Mouse (Mus musculus): ENCODE data around the gene Cyth1.

The Cyth1 gene

GRCm38 (mm10) chr11:118196824-118197388 lies 51.5 kb downstream of the Cyth1 start:
- peak in 1 of 2 experiments; percentile 36 for DNase-seq

GRCm38 (mm10) chr11:118193390-118194147 lies 54.8 kb downstream of the Cyth1 start:
- peak; percentile 79 to 82 for DNase-seq

- DNase-seq = no peak
Observed at GRCm38 (mm10) chr11:118192973-118193372, 55.4 kb downstream of the Cyth1 start.

- DNase-seq = peak; percentile 44 to 45
Observed at GRCm38 (mm10) chr11:118182768-118183167, 65.6 kb downstream of the Cyth1 start.

- no peak for DNase-seq
Observed at GRCm38 (mm10) chr11:118182353-118182752, 66.0 kb downstream of the Cyth1 start.

GRCm38 (mm10) chr11:118180199-118180598 lies 68.2 kb downstream of the Cyth1 start:
- DNase-seq = no peak

- no peak for DNase-seq
Observed at GRCm38 (mm10) chr11:118178236-118178635, 70.2 kb downstream of the Cyth1 start.

GRCm38 (mm10) chr11:118174752-118175151 lies 73.6 kb downstream of the Cyth1 start:
- peak in 1 of 2 experiments; percentile 60 for DNase-seq

- DNase-seq = peak in 1 of 2 experiments; percentile 32
Observed at GRCm38 (mm10) chr11:118172768-118173167, 75.6 kb downstream of the Cyth1 start.

GRCm38 (mm10) chr11:118170333-118170732 lies 78.1 kb downstream of the Cyth1 start:
- peak; percentile 70 to 72 for DNase-seq

- DNase-seq = peak; percentile 57 to 63
Observed at GRCm38 (mm10) chr11:118168714-118169113, 79.7 kb downstream of the Cyth1 start.

GRCm38 (mm10) chr11:118166626-118167025 lies 81.8 kb downstream of the Cyth1 start:
- no peak for DNase-seq

GRCm38 (mm10) chr11:118165681-118166080 lies 82.7 kb downstream of the Cyth1 start:
- DNase-seq = peak in 1 of 2 experiments; percentile 31

- peak; percentile 82 to 90 for DNase-seq
Observed at GRCm38 (mm10) chr11:118164566-118164965, 83.8 kb downstream of the Cyth1 start.

GRCm38 (mm10) chr11:118162245-118162644 lies 86.1 kb downstream of the Cyth1 start:
- DNase-seq = peak in 1 of 2 experiments; percentile 34

GRCm38 (mm10) chr11:118161240-118161639 lies 87.2 kb downstream of the Cyth1 start:
- no peak for DNase-seq

- DNase-seq = no peak
Observed at GRCm38 (mm10) chr11:118160763-118161162, 87.6 kb downstream of the Cyth1 start.

- no peak for DNase-seq
Observed at GRCm38 (mm10) chr11:118158753-118159152, 89.6 kb downstream of the Cyth1 start.

- no peak for DNase-seq
Observed at GRCm38 (mm10) chr11:118156480-118157060, 91.8 kb downstream of the Cyth1 start.

GRCm38 (mm10) chr11:118152964-118153363 lies 95.4 kb downstream of the Cyth1 start:
- no peak for DNase-seq

GRCm38 (mm10) chr11:118151423-118152180 lies 96.8 kb downstream of the Cyth1 start:
- DNase-seq = no peak

GRCm38 (mm10) chr11:118150115-118150701 lies 98.2 kb downstream of the Cyth1 start:
- DNase-seq = no peak

Measured in cerebellum, adult 18-20 months (tissue).